Comparison of ENCODE assay signal across 8 mouse cellular contexts in genomic region chrX:10718021-10718837, GRCm38 (mm10). TPM values are rescaled to one million over a fixed set of nuclear protein-coding genes. Genes with fewer than 3 reads are reported as not detected.
A peak's percentile ranks its signal among the peaks of the same experiment; 100 is the strongest.
DNase-seq lines count a peak whose midpoint lies in the region; ATAC-seq and TF ChIP-seq lines count a peak whose summit lies in the region.

No protein-coding gene starts in this region.

- peak overlapping the region; percentile 62 for H3K4me3 ChIP-seq in lung, embryonic 14.5 days (ENCODE audit: low read depth, low read length)
- H3K4me3 ChIP-seq in limb, embryonic 14.5 days (replicated peaks; ENCODE audit: low read length), result peak overlapping the region; percentile 49
- H3K4me3 ChIP-seq in neural tube, embryonic 12.5 days, result peak overlapping the region; percentile 54
- peak overlapping the region; percentile 75 for H3K4me3 ChIP-seq in thymus, adult 2 months (ENCODE audit: control insufficient read depth, insufficient read depth, low read length)

- ATAC-seq in lung, embryonic 14.5 days (ENCODE audit: insufficient read depth), result no peak
- ATAC-seq in limb, embryonic 14.5 days (ENCODE audit: low FRiP score, low read depth), result no peak
- peak; percentile 13; the same call in 1 of the 2 replicates for ATAC-seq in neural tube, embryonic 12.5 days (ENCODE audit: low FRiP score, low read depth)

- no peaks in the 10 kb centered on the region for H3K27me3 ChIP-seq in lung, embryonic 14.5 days (ENCODE audit: insufficient read depth, low read length)
- no peaks in the 10 kb centered on the region for H3K27me3 ChIP-seq in limb, embryonic 14.5 days (ENCODE audit: control insufficient read depth, insufficient read depth, low read length)
- no peaks in the 10 kb centered on the region for H3K27me3 ChIP-seq in neural tube, embryonic 12.5 days (replicated peaks)
- no peaks in the 10 kb centered on the region for H3K27me3 ChIP-seq in thymus, adult 2 months (ENCODE audit: control insufficient read depth, insufficient read depth, low read length)

- H3K9me3 ChIP-seq in lung, embryonic 14.5 days (ENCODE audit: low read depth, low read length), result no peaks in the 10 kb centered on the region
- no peaks in the 10 kb centered on the region for H3K9me3 ChIP-seq in limb, embryonic 14.5 days (ENCODE audit: control insufficient read depth, low read length)
- H3K9me3 ChIP-seq in neural tube, embryonic 12.5 days, result no peaks in the 10 kb centered on the region

- peak overlapping the region; percentile 70 for H3K9ac ChIP-seq in lung, embryonic 14.5 days
- H3K9ac ChIP-seq in limb, embryonic 14.5 days (ENCODE audit: low read depth, low read length, severe bottlenecking), result peak overlapping the region; percentile 56
- peak overlapping the region; percentile 66 for H3K9ac ChIP-seq in neural tube, embryonic 12.5 days

- H3K36me3 ChIP-seq in lung, embryonic 14.5 days (ENCODE audit: insufficient read depth), result no peaks in the 10 kb centered on the region
- no peaks in the 10 kb centered on the region for H3K36me3 ChIP-seq in limb, embryonic 14.5 days (ENCODE audit: control insufficient read depth, insufficient read depth, low read length)
- no peaks in the 10 kb centered on the region for H3K36me3 ChIP-seq in neural tube, embryonic 12.5 days
- H3K36me3 ChIP-seq in thymus, adult 2 months (ENCODE audit: control insufficient read depth, insufficient read depth, low read length), result no peaks in the 10 kb centered on the region

- 8% methylated on average over 61 of the region's 61 CpGs for WGBS in lung, embryonic 14.5 days
- 22% methylated on average over 49 of the region's 61 CpGs for WGBS in limb, embryonic 14.5 days
- WGBS in neural tube, embryonic 12.5 days, result 14% methylated on average over 60 of the region's 61 CpGs
- WGBS in thymus, adult 2 months, result 2% methylated on average over 61 of the region's 61 CpGs

- TF ChIP-seq POLR2A in limb, embryonic 14.5 days (IDR thresholded peaks at IDR 0.05; ENCODE audit: borderline replicate concordance, extremely low read depth, insufficient read depth, insufficient read length), result no peak
- TF ChIP-seq POLR2A in thymus, adult 2 months (IDR thresholded peaks at IDR 0.05; ENCODE audit: control insufficient read depth, extremely low read depth, insufficient read depth, low read length, poor library complexity), result no peak

- peak overlapping the region; percentile 89 for H3K27ac ChIP-seq in lung, embryonic 14.5 days (ENCODE audit: low read depth)
- H3K27ac ChIP-seq in limb, embryonic 14.5 days (replicated peaks; ENCODE audit: low read depth, low read length), result peak overlapping the region; percentile 58; the same call in 1 of the 2 replicates
- peak overlapping the region; percentile 53 for H3K27ac ChIP-seq in neural tube, embryonic 12.5 days
- H3K27ac ChIP-seq in thymus, adult 2 months (ENCODE audit: control insufficient read depth, insufficient read depth, low read length), result peak overlapping the region; percentile 6; the same call in 1 of the 2 replicates

- TF ChIP-seq CTCF in lung, embryonic 14.5 days (IDR thresholded peaks at IDR 0.05; ENCODE audit: low read depth), result no peak
- no peak for TF ChIP-seq CTCF in thymus, adult 2 months (IDR thresholded peaks at IDR 0.05; ENCODE audit: borderline replicate concordance, control insufficient read depth, extremely low read depth, insufficient read depth, low read length, poor library complexity)

- peak; percentile 27 for DNase-seq in lung, embryonic 14.5 days
- DNase-seq in lung, postnatal 14 days, result no peak
- peak; percentile 46 to 53 for DNase-seq in cerebellum, postnatal 14 days
- DNase-seq in gastrocnemius, postnatal 10 days, result peak; percentile 11
- DNase-seq in kidney, adult 18-20 months, result peak; percentile 41
- DNase-seq in limb, embryonic 14.5 days (ENCODE audit: low spot score), result no peak
- DNase-seq in thymus, adult 2 months, result peak; percentile 28

- H3K4me1 ChIP-seq in lung, embryonic 14.5 days (ENCODE audit: insufficient read depth), result no peaks in the 10 kb centered on the region
- H3K4me1 ChIP-seq in limb, embryonic 14.5 days (ENCODE audit: control insufficient read depth, insufficient read depth, low read length), result peaks cover 4% of the 10 kb centered on the region
- no peaks in the 10 kb centered on the region for H3K4me1 ChIP-seq in neural tube, embryonic 12.5 days
- H3K4me1 ChIP-seq in thymus, adult 2 months (replicated peaks; ENCODE audit: control insufficient read depth, insufficient read depth, low read length), result peaks cover 13% of the 10 kb centered on the region

- H3K4me2 ChIP-seq in lung, embryonic 14.5 days, result peak overlapping the region; percentile 65
- peak overlapping the region; percentile 61 for H3K4me2 ChIP-seq in limb, embryonic 14.5 days (replicated peaks; ENCODE audit: low read depth, low read length, severe bottlenecking)
- peak overlapping the region; percentile 66 for H3K4me2 ChIP-seq in neural tube, embryonic 12.5 days (replicated peaks)

RNA-seq across cellular contexts. Expression of gene Mid1ip1, which starts 3.4 kb away (rescaled TPM):
- polyA plus RNA-seq in lung, embryonic 14.5 days (2014; fragmentation: Nextera tagmentation; extraction: Ambion mirVana), result 72.8 and 77.8 TPM in 2 replicates
- 10 to 100 TPM; 10.6 to 11.3 TPM for total RNA-seq in gastrocnemius, postnatal 10 days (2021)
- 17.5 and 19.2 TPM in 2 replicates for polyA plus RNA-seq in limb, embryonic 14.5 days (2012; rRNA removed)
- polyA plus RNA-seq in limb, embryonic 14.5 days (2014; fragmentation: Nextera tagmentation; extraction: Ambion mirVana), result 20.4 and 21.5 TPM in 2 replicates
- 67.1 and 68.9 TPM in 2 replicates for polyA plus RNA-seq in neural tube, embryonic 12.5 days (2016; fragmentation: Nextera tagmentation; extraction: Ambion mirVana)
- polyA plus RNA-seq in thymus, adult 2 months (2012; rRNA removed), result 15.3 and 15.6 TPM in 2 replicates

Comparison
In these comparisons a context has a peak if more than half of its experiments do, and no peak if none do; other contexts are left out.
1. DNase-seq: peak in lung, embryonic 14.5 days (single experiment), cerebellum, postnatal 14 days (2 of 2), gastrocnemius, postnatal 10 days (single experiment), kidney, adult 18-20 months (single experiment) and thymus, adult 2 months (single experiment); none in lung, postnatal 14 days (single experiment) and limb, embryonic 14.5 days (single experiment).
2. H3K27ac ChIP-seq: peak in every context shown above with its lines; median percentile 89 in lung, embryonic 14.5 days; 58 in limb, embryonic 14.5 days; 53 in neural tube, embryonic 12.5 days; 6 in thymus, adult 2 months.
3. Peak in every context shown above with its lines, with median percentiles within 50 percentile points of each other: H3K4me2 ChIP-seq, H3K4me3 ChIP-seq and H3K9ac ChIP-seq.